Mouse (Mus musculus): ENCODE measurements around the gene Apeh.
A peak's percentile ranks its signal among the peaks of the same experiment; 100 is the strongest.

DNA sequence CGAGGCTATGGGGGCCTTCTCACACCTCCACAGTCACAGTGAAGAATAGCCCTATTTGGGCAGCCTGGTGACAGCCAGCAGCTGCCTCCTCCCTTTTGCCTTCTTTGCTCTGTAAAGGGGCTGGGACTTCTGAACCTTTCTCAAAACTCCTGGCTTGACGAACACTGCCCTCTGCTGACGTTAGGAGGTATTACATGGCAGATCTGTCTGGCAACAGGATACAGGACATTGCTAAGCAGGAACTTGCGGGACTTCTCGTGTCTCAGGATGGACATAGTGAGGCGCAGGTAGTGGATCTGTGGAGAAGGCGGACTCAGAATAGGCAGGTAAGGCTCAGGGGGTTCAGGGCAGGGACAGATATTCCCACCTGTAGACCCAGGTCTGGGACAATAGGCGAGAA is 26.5 kb downstream of the Apeh start:
- TF ChIP-seq CTCF (IDR thresholded peaks at IDR 0.05; ENCODE audit: low read depth, low read length), result peak; percentile 99
- no peak for TF ChIP-seq GATA1 (IDR thresholded peaks at IDR 0.05; ENCODE audit: borderline replicate concordance, low read length)
- TF ChIP-seq POLR2AphosphoS5 (IDR thresholded peaks at IDR 0.05; ENCODE audit: insufficient replicate concordance, low read depth, low read length), result no peak
- TF ChIP-seq TAL1 (conservative IDR thresholded peaks at IDR 0.05; ENCODE audit: low read depth, low read length), result no peak
- no peak for TF ChIP-seq GATA2 (IDR thresholded peaks at IDR 0.05; ENCODE audit: borderline replicate concordance, low read depth, low read length)

Measured in G1E (cell line).